Mouse (Mus musculus): ENCODE results near the gene Mrps27.
A peak's percentile ranks its signal among the peaks of the same experiment; 100 is the strongest.

The Mrps27 gene

DNA sequence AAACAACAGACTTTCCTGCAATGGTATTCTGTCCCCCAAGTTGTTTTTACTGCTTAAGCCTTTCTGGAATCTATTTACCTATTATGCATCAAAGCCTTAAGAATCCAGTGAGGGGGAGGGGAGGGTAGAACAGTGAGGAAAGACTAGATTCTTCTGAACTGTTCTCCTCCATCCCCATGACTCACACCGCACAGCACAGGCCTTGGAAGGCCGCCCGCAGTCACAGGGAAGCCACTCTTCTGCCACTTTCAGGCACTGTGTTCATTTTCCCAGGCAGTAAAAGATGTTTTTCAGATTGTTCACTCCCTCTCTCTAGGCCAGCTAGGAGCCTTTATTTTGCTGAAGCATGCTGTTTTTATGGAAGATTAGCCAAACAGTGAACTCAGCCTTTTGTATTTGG is 46.8 kb downstream of the Mrps27 start:
- DNase-seq: peak; percentile 75

- DNase-seq: no peak
These were observed 48.5 kb downstream of the Mrps27 start for GRCm38 (mm10) chr13:99393128-99393527.

DNA sequence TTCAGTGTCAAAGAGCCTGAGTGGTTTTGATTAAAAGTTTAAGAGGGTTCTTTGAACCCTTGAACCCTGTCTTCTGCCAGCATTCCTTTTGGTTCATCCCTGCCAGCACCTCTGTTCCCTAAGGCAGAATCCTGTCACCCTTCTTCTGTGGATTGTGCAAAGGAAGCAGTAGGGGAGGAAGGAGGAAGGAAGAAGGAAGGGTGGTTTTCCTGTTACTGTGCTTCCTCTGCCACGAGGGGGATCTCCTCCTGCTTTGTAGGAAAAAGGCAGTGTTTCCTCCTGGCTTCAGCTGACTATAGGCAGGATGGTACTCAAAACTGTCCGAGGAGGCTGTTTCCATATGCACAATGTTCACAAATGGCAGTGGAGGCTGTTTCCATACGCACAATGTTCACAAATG is 50.1 kb downstream of the Mrps27 start:
- DNase-seq: no peak

- DNase-seq: no peak
These were observed 50.9 kb downstream of the Mrps27 start for GRCm38 (mm10) chr13:99395531-99395930.

GRCm38 (mm10) chr13:99397228-99397627 is 52.6 kb downstream of the Mrps27 start:
- peak; percentile 89 for DNase-seq

- DNase-seq: peak; percentile 62
These were observed 53.6 kb downstream of the Mrps27 start for GRCm38 (mm10) chr13:99398149-99398701.

DNA sequence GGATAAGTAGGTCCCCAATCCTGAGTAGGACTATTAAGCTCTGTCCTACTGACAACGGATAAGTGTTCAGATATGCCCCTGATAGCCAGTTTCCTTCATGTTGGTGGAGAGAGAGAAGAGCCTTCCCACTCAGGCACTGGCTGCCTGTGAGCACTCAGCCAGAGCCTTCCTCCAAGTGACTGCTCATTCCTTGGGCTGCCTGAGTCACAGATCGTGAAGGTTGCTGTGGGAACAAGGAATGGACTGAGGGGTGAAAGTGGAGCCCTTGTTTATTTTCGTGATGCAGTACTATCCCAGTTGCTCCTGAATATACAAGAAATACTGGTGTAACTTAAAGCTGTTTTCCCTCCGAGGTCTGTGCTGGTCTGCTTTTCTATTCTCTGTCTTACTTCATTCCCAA is 54.8 kb downstream of the Mrps27 start:
- no peak for DNase-seq

- DNase-seq: no peak
These were observed 64.6 kb downstream of the Mrps27 start for GRCm38 (mm10) chr13:99409216-99409615.

GRCm38 (mm10) chr13:99410611-99411515 is 66.3 kb downstream of the Mrps27 start:
- DNase-seq: no peak

GRCm38 (mm10) chr13:99411761-99412160 is 67.2 kb downstream of the Mrps27 start:
- peak; percentile 47 for DNase-seq

DNA sequence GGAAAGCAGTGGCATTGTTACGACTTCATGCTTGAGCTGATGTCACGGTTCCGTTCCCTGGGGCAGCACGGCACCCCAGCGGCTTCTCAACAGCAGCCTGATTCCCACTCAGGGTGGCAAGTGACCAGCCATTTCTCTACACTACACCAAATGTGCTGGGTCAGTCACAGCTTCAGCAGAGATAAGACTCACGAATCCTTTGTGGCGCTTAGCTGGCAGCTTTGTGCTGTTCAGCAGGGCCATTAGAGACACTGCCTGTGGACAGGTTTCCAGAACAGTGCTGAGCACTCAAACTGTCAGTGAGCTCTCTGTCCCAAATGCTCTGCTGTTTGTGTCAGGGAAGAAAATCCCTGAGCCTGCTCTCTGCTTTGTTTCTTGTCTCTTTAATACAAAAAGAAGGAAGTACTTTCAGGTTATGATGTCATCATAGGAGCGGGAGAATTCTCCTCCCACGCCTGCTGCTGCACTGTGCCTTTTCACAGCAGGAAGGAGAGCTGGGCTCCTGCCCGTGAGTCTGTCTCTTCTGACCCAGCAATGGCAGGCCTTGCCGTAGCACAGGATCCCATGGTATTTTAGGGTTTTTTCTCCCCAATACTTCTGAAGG is 68.0 kb downstream of the Mrps27 start:
- DNase-seq: peak; percentile 76

DNA sequence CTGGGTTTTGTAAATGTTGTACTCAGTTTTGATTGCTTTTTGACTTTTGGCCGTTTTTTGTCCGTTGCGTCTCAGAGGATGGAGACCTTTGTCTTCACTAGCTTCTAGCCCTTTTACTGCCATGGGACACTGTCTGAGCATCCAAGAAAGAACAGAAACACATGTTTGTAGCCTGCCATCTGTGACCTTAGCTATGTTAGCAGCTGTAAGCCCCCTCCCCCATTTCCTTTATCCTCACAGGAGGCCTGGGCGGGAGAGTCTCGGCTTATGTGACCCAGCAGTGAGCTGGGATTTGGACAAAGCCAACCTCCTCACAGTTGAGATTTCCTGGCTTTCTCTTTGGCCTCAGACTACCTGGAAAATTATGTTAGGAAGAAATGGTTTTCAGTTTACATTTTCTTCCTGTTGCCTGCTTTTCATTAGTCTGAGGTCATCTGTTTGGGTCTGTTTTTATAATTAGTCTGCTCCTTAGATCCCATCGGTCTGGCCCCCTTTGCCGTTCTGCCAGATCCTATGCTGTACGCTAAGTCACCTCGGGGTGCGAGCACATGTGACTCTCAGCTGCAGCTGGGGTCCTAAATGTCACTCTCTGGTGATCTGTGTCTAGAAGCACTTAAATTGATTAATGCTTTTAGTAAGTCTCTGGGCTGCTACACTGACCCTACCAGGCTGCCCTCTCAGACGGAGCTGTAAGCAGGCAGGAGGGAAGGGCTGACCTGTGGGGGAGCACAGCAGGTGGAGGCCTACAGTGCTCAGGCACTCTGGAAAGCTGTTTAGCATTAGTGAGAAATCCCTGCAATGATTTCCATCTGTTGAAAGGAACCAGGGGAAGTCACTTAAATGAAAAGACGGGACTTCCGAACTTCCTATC is 69.1 kb downstream of the Mrps27 start:
- no peak for DNase-seq

DNA sequence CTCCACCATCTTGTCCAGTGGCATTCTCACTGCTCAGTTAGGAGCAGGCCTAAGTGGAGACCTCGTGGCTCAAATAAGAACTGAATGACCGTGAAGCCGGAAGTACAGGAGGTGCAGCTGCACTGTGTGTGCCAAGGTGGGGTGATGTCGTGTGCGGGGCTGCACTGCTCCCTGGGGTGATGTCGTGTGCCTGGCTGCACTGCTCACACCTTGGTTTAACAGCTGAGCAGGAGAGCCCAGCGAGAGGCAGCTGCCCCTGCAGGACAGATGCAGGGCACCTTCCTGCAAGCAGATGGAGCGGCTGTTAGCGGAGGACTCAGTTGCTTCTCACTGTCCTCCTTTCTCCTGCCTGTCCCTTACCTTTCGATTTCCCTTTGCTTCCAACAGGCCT is 69.8 kb downstream of the Mrps27 start:
- DNase-seq: no peak

DNA sequence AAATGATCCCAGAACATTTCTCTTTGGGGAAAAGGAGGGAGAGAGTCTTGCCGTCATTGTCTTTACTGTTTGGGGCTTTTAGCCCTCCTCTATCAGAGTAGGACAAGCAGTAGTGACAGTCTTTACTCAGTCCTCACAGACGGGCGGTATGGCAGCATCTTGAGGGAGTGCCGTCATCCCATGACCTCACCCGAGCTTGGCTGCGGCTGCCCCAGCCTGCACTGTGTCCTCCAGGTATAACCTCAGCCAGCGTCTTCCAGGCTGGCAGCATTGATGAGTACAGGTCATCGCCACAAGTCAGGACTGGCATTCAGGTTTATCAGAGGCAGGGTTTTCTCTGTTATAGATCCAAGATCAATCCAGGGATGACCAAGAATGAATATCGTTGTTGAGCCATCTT is 72.0 kb downstream of the Mrps27 start:
- DNase-seq: no peak

DNA sequence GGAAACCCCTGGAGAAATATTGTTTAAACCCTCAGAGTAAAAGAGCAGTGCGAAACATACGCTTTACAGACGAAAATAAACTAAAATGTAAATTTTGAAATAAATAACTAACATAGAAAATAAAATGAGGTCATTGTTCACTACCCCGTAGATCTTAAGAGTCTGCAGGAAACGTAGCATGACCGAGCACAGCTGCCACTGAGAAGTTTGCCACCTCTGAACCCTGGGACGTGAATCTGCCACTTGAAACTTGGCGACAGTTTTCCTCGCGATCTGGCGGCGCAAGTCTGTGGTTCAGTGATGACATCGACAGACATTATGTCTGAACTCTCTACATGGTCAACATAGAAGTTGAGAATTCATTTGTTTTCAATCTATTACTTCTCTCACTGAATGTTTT is 79.0 kb downstream of the Mrps27 start:
- DNase-seq: no peak

DNA sequence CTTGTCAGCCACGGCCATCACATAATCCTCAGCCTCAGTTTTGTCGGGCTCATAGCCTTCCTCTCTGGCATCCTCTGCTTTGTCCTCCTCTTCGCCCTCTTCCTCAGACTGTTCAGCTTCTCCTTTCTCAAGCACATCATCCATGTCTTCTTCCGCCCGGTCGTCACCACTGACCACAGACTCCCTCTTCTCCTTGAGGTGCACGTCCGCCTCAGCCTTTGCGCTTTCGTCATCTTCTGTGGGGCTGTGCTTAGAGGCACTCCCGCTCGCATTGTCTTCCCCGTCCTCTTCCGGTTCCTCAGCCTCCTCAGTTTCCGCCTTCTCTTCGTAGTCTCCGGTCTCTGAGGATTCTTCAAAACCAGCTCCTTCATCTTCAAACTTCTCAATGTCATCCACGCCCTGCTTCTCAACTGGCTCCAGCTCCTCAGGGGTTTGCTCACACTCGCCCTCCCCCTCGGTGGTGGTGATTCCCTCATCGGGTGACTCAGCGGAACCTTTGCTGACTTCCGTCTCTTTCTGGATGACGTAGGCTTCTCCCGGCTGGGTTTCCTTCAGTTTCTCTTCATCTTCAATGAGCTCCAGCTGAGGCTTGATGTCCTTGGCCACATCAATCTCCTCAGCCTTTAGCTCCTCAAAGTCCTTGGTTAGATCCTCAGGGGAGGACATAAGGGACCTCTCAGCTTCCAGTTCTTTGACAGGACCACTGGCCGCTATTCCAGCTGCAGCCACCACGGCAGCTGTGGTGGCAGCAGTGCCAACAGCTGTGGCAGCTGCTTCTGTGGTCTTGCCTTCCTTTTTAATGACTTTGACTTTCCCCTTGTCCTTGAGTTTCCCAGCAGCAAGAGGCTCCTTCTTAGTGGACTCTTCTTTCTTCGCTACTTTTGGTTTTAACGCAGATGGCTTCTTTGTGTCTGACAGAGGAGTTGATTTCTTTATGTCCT is 88.8 kb downstream of the Mrps27 start:
- DNase-seq: no peak

GRCm38 (mm10) chr13:99434494-99434893 is 89.9 kb downstream of the Mrps27 start:
- DNase-seq: no peak

- no peak for DNase-seq
These were observed 92.5 kb downstream of the Mrps27 start for GRCm38 (mm10) chr13:99437051-99437450.

GRCm38 (mm10) chr13:99439357-99439756 is 94.8 kb downstream of the Mrps27 start:
- no peak for DNase-seq

GRCm38 (mm10) chr13:99440228-99440627 is 95.6 kb downstream of the Mrps27 start:
- DNase-seq: no peak

DNA sequence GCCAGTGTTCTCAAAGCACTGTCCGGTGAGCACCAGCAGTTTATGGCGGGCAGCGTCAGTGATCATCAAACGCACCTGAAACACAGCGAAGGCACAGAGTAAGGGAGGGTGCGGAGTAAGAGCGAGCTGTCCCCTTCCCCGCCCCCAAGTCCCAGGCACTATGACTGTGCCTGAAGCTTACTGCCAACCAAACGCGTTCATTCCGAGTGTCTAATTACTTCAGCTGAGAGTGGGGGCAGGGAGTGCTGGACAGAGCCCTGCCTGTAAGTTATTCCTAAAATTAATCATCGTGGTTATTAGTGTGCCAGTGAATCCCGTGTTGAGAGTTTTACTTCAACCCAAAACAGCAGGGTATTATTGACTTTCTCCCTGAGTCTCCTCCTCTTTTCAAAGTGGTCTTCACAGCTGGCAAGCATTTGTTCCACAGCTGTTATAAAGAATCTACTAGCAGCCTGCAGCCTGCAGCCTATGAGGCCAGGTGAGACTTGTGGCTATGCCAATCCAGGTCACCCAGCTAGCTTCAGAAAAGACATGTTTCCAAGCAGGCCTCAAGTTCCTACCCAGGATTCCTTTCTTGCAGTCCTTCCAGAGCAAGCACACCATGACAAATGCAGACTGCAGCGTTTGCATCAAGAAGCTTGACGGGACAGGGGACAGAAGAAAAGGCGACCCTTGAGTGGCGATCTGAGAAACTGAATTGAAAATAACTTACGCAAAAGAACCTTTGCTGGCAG is 97.3 kb downstream of the Mrps27 start:
- DNase-seq: no peak

Data from cerebellum, adult 11-12 months (tissue).